Mouse (Mus musculus) monocyte, adult 2 months (primary cell): ENCODE data around the gene Zfand2a.

Experiments used
- DNase-seq, 2 experiments: peaks; one replicate each; pipeline ENCODE4 v3.0.0; 2022; ENCODE audit warnings: low spot score in 2 of 2, low read depth in 1 of 2

The Zfand2a gene

DNA sequence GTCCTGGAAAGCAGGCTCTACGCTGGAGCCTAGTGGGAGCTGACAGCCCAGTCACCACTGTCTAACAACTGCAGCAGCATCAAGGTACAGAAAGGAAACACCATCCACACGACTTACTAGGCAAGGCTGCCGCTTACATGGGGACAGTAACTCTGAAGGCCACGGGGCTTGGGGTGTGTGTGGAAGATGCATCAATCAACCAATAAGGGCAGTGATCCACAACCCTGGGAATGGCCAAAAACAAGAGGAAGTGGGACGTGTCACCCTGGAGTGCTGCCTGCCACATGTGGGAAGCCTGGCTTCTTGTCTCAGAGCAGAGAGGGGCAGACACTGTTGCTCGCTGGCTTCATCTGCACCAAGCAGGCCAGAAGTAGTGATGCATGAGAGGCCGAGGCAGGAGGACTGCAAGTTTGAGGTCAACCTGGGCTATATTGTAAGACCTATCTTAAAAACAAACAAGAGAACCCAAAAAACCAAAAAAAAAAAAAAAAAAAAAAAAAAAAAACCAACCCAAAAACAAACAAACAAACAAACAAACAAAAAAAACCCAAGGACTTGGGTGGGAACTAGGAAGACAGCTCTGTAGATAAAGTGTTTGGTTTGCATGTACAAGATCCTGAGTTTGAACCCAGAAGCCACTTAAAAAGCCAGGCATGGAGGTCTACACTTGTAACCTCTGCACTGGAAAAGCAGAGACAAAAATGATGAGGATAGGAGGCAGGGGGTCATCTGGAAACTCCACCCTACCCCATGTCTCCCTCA lies 51.4 kb downstream of the Zfand2a start:
- DNase-seq, result no peak

DNA sequence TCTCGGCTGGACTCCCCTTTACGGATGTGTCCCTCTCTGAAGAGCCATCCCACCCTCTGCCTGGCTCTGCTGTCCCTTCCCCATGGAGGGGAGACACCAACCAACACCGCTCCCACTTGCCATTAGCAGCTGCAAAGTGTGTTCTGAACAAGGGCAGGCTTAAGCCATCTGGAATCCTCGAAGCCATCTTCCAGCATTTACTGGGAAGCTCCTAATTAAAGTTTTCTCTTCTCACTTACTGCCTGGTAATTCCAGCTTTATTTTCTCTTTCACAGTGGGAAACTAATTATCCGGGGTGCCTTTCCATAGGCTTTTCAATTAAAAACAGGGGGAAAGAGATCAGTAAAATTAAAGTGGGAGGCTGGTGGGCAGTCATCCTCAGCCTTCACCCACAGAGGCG lies 52.0 kb downstream of the Zfand2a start:
- no peak for DNase-seq

DNA sequence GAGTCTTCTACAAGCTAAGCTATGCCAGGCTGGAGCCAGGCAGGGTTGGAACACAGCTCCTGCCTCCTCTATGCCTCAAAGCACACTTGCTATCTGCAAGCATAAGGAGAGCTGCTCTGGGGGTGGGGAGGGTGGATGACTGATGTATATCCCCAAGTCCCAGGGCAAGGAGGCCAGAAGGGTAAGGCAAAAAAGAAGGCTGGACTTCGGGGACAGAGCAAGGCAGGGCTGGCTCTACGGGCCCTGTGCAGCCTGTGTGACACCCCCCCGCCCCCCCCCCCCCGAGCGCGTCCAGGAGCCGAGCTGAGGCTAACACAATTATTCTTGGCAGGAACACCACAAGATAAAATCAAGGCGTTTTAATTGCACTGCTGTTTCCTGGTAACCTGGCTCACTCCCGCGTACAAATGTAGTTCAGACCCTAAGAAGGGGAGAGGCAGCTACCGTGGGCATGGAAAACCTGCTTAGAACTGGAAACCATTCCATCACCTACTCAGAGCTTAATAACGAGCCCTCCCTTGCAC lies 54.5 kb downstream of the Zfand2a start:
- DNase-seq, result no peak

DNA sequence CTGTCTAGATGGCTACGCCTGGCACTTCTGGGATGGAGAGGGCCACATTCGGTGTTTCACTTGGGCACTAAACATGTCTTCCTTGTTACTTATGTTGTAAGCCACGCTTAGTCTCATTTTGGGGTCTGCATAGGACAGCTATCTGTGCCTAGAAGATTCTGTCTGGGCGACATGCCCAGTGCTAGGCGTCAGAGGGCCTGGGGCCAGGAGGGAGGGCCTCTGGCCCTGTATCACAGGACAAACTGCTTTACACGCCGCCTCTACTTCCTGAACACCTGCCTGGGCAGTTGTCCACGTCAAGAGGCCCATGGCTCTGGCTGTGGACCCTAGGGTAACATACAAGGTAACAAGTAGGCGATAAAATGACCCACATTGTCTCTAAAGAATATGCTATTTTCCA lies 56.4 kb downstream of the Zfand2a start:
- no peak for DNase-seq

DNA sequence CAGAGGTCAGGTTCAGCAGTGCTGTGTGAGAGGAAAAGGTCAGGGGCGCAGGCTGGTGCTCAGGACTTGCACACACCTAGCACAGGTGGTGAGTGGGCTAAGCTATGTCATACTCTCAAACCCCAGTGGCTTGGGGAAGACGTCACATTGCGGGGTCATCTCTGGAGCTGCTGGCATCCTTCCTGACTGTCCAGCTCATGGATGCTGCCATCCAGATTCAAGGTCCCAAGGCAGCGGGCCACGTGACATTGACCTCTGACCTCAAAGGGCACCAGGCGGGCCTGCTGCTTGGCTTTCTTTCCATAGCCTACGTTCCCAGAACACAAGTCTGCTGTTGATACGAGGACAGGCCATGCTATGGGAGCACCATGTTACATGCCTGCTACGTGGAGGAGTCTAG lies 57.3 kb downstream of the Zfand2a start:
- DNase-seq, result no peak

DNA sequence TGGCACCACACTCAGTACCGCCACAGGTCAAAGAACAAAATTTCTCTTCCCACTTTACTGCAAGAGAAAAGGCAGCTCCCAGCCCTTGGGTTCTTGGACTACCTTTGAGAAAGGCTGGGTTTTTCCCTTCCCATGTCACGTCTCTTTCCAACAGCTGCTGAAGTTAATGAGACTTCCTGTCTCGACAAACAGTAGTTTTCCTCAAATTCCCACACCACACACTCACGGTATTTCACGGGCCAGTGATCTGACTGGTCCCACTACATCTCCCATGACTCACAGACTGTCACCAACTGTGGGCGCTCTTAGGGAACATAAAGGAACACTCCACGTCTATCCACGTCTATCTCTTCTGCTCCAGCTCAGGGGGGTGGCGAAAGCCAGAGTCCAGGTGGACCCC lies 59.2 kb downstream of the Zfand2a start:
- no peak for DNase-seq

DNA sequence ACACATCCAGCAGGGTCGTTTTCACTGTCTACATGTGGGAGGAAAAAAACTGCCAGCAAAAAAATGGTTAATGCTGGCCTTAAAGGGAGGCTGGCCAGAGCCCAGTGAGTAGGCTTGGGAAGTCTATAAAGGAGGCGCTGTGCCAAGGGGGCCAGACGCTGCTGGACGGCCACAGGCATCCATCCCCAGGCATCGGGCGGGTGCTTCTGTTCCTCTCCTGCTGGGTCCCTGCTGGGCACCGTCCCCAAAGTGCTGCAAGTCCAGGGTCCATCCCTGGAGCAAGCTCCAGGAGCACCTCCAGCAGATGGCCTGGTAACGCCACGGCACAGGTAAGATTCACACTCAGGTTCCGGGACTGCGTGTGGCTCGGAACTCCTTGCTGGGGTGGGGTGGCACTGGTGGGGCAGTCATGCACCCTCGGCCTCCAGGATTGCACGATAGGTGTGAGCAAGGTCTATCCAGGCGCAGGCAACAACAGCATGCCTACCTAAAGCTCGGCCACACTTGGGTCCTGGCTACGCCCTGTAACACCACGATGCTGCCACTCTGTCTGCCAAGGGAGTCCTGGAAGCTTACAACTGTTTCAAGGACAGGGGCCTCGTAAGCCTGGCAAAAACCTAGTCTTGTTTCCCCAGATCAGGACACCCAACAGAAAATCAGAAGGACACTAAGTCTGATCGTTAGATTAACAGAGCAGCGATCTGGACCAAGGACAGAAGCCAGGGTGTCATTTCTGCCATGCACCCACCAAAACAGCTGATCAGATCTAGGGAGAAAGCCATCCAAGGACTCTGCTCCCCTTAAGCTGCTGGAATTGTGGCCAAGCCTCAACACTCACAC lies 61.1 kb downstream of the Zfand2a start, which contains the start of gene Gper1:
TSS of gene Gper1 (plus strand) at position 126 of the 840 bp plus-strand sequence.
- DNase-seq, result no peak
